Mouse (Mus musculus) limb, embryonic 14.5 days (tissue): ENCODE measurements around the gene Macrod2. TPM values are rescaled to one million over a fixed set of nuclear protein-coding genes. Genes with fewer than 3 reads are reported as not detected.

Source experiments
- ATAC-seq: fragments of 200-750 bp; cut with Nextera tagmentation; 2 replicates; pipeline ENCODE4 v1.8.0; 2017; ENCODE audit warnings: low read depth, moderate number of reproducible peaks, moderate TSS enrichment; ENCODE audit not compliant: low FRiP score
- DNase-seq: peaks from one replicate; pipeline ENCODE4 v3.0.0-alpha.2; 2015; ENCODE audit warnings: low spot score
- H3K27ac ChIP-seq: fragments of 300-500 bp; sonication (generic); replicated peaks from 2 replicates; pipeline ENCODE4 v1.5.1; 2014; ENCODE audit warnings: low read depth, mild to moderate bottlenecking, low read length, moderate library complexity, mixed read lengths
- H3K27me3 ChIP-seq: fragments of 300-500 bp; sonication (generic); 2 replicates; pipeline ENCODE4 v1.6.1; 2014; ENCODE audit warnings: low read length, mixed read lengths; ENCODE audit not compliant: control insufficient read depth, insufficient read depth
- H3K36me3 ChIP-seq: fragments of 300-500 bp; sonication (generic); 2 replicates; pipeline ENCODE4 v1.6.1; 2014; ENCODE audit warnings: mild to moderate bottlenecking, low read length, moderate library complexity, mixed read lengths; ENCODE audit not compliant: control insufficient read depth, insufficient read depth
- H3K4me1 ChIP-seq: fragments of 300-500 bp; sonication (generic); 2 replicates; pipeline ENCODE4 v1.6.1; 2014; ENCODE audit warnings: antibody characterized with exemption, low read length, mixed read lengths; ENCODE audit not compliant: control insufficient read depth, insufficient read depth
- H3K4me2 ChIP-seq: fragments of 300-500 bp; sonication (generic); replicated peaks from 2 replicates; pipeline ENCODE4 v1.6.1; 2014; ENCODE audit warnings: low read depth, mild to moderate bottlenecking, low read length, moderate library complexity; ENCODE audit not compliant: severe bottlenecking
- H3K4me3 ChIP-seq: fragments of 300-500 bp; sonication (generic); replicated peaks from 2 replicates; pipeline ENCODE4 v1.5.1; 2014; ENCODE audit warnings: low read length
- H3K9ac ChIP-seq: fragments of 300-500 bp; sonication (generic); 2 replicates; pipeline ENCODE4 v1.6.1; 2014; ENCODE audit warnings: mild to moderate bottlenecking, low read depth, low read length, moderate library complexity; ENCODE audit not compliant: severe bottlenecking
- H3K9me3 ChIP-seq: fragments of 300-500 bp; sonication (generic); 2 replicates; pipeline ENCODE4 v1.6.1; 2016; ENCODE audit warnings: low read length; ENCODE audit not compliant: control insufficient read depth
- POLR2A ChIP-seq: fragments of 200-500 bp; IDR thresholded peaks from 2 replicates; pipeline ENCODE4 v1.8.0; 2012; ENCODE audit warnings: inconsistent platforms, mild to moderate bottlenecking, moderate library complexity, borderline replicate concordance; ENCODE audit not compliant: insufficient read depth, insufficient read length; ENCODE audit errors: extremely low read depth
- WGBS: fragments of 180-500 bp; shearing (Covaris S2); extraction: QIAGEN DNeasy Blood & Tissue Kit; methylation state at CpG from one replicate; pipeline ENCODE4 v1.1.7; 2014; 5-methylcytosine and 5-hydroxymethylcytosine counted together
- polyA plus RNA-seq, 2 experiments: library from polyadenylated mRNA; depleted of rRNA in 1 of 2; stranded (reverse) in 1 of 2; unstranded in 1 of 2; fragments of >200 nt; fragmentation: Nextera tagmentation in 1 of 2; extraction: Ambion mirVana in 1 of 2; gene quantifications; 2 replicates each; pipeline versions ENCODE4 v1.2.1 to v1.2.3; 2012 to 2014

Gene Macrod2
- polyA plus RNA-seq, 2 experiments = 8.5 to 24.5 TPM

GRCm38 (mm10) chr2:140912179-140912578 lies 517.1 kb downstream of the Macrod2 start:
- no peak overlapping the region for H3K4me2 ChIP-seq
- no peak for DNase-seq
- H3K9ac ChIP-seq = no peak overlapping the region
- no peaks in the 10 kb centered on the region for H3K27me3 ChIP-seq
- WGBS = 48% methylated on average over 1 of the region's 1 CpGs
- H3K4me1 ChIP-seq = no peaks in the 10 kb centered on the region
- no peaks in the 10 kb centered on the region for H3K36me3 ChIP-seq
- no peak overlapping the region for H3K27ac ChIP-seq
- H3K4me3 ChIP-seq = no peak overlapping the region
- H3K9me3 ChIP-seq = no peaks in the 10 kb centered on the region
- no peak for ATAC-seq
- TF ChIP-seq POLR2A = no peak

GRCm38 (mm10) chr2:140912931-140913330 lies 517.8 kb downstream of the Macrod2 start:
- no peak overlapping the region for H3K27ac ChIP-seq
- DNase-seq = peak; percentile 11
- no peaks in the 10 kb centered on the region for H3K9me3 ChIP-seq
- 12% methylated on average over 2 of the region's 2 CpGs for WGBS
- no peaks in the 10 kb centered on the region for H3K36me3 ChIP-seq
- no peak overlapping the region for H3K9ac ChIP-seq
- no peak overlapping the region for H3K4me3 ChIP-seq
- ATAC-seq = no peak
- H3K4me1 ChIP-seq = no peaks in the 10 kb centered on the region
- H3K4me2 ChIP-seq = no peak overlapping the region
- no peaks in the 10 kb centered on the region for H3K27me3 ChIP-seq
- TF ChIP-seq POLR2A = no peak

DNA sequence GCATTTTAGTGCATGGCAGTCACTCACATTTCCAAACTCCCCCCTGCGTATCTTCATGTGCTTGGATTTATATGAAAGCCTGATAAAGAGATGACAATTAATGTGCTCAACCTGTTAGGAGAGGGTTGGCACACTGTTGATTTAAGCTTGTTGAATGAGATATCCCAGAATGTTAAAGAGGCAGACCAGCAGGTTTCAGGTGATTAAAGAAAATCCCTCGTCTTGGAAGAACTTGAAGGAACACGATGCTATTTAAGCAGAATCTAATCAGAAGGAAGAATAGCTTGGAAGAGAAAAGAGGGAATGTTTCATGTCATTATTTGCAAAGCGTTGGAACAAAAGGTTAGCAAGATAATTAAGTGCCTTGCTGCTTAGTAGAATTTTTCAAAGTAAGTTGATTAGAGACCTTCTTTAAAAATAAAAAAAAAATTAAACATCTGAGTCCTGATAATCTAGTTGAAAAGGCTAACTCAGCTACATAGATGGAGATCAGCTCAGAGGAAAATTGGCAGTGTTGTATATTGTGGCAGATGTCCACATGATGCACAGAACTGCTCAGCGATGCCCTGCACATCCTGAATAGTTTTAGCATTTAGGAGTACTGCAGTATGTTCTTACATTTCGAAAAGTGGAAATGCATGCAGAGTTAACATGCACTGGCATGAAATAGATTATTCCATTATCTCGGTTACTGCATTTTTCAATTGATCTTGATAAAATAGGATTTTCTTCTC lies 518.7 kb downstream of the Macrod2 start:
- DNase-seq (no peak), ATAC-seq (no peak)
- Histone ChIP-seq H3K4me3 (no peak overlapping the region), H3K9ac (no peak overlapping the region), H3K27ac (no peak overlapping the region), H3K9me3 (no peaks in the 10 kb centered on the region), H3K4me2 (no peak overlapping the region), H3K36me3 (no peaks in the 10 kb centered on the region), H3K4me1 (no peaks in the 10 kb centered on the region), H3K27me3 (no peaks in the 10 kb centered on the region)
- no peak for TF ChIP-seq POLR2A
- 80% methylated on average over 7 of the region's 7 CpGs for WGBS

GRCm38 (mm10) chr2:140926922-140927321 lies 531.8 kb downstream of the Macrod2 start:
- H3K9ac ChIP-seq = no peak overlapping the region
- no peak for ATAC-seq

GRCm38 (mm10) chr2:140934483-140934882 lies 539.4 kb downstream of the Macrod2 start:
- H3K4me3 ChIP-seq = no peak overlapping the region
- ATAC-seq = no peak
- no peaks in the 10 kb centered on the region for H3K27me3 ChIP-seq
- H3K27ac ChIP-seq = no peak overlapping the region
- no peak overlapping the region for H3K9ac ChIP-seq
- peak; percentile 5 for DNase-seq
- no peaks in the 10 kb centered on the region for H3K9me3 ChIP-seq
- no peaks in the 10 kb centered on the region for H3K4me1 ChIP-seq
- no peaks in the 10 kb centered on the region for H3K36me3 ChIP-seq
- TF ChIP-seq POLR2A = no peak
- 9% methylated on average over 1 of the region's 1 CpGs for WGBS
- no peak overlapping the region for H3K4me2 ChIP-seq

More at GRCm38 (mm10) chr2:140926922-140927321, 531.8 kb downstream of the Macrod2 start:
- Histone ChIP-seq H3K36me3 (no peaks in the 10 kb centered on the region), H3K27ac (no peak overlapping the region), H3K4me3 (no peak overlapping the region), H3K9me3 (no peaks in the 10 kb centered on the region), H3K4me1 (no peaks in the 10 kb centered on the region), H3K27me3 (no peaks in the 10 kb centered on the region), H3K4me2 (no peak overlapping the region)
- DNase-seq = no peak
- TF ChIP-seq POLR2A = no peak

DNA sequence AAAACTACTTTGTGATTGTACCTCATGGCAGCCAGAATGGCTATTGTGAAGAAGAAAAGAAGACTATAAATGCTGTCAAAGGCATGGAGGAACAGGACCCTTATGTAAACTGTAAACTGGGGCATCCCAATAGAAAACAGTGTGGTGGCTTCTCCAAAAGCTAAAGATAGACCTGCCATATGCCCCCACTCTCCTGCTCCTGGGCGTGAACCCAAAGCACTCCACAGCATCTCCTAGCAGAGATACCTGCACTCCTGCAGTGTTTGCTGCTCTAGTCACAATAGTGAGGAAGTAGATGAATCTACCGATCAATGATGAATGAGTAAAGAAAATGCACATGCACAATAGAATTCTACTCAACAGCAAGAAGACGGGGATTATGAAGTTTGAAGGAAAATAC lies 554.4 kb downstream of the Macrod2 start:
- Histone ChIP-seq H3K4me3 (no peak overlapping the region), H3K4me1 (no peaks in the 10 kb centered on the region), H3K27ac (no peak overlapping the region), H3K27me3 (no peaks in the 10 kb centered on the region), H3K36me3 (no peaks in the 10 kb centered on the region), H3K9ac (no peak overlapping the region), H3K9me3 (no peaks in the 10 kb centered on the region), H3K4me2 (no peak overlapping the region)
- DNase-seq (no peak), ATAC-seq (no peak)
- WGBS = 96% methylated on average over 3 of the region's 3 CpGs
- TF ChIP-seq POLR2A = no peak
